Mouse (Mus musculus) C2C12 (cell line): ENCODE results near the gene Phtf2. TPM values are rescaled to one million over a fixed set of nuclear protein-coding genes. Genes with fewer than 3 reads are reported as not detected.

Experiments used
- H3K27me3 ChIP-seq: one replicate; pipeline ENCODE4 v1.6.1; 2011; ENCODE audit not compliant: control insufficient read depth, insufficient read depth, insufficient read length
- H3K36me3 ChIP-seq: one replicate; pipeline ENCODE4 v1.6.1; 2011; ENCODE audit not compliant: control insufficient read depth, insufficient read depth
- H3K4me3 ChIP-seq: one replicate; pipeline ENCODE4 v1.5.1; 2011; ENCODE audit warnings: mild to moderate bottlenecking, control low read depth; ENCODE audit not compliant: poor library complexity, insufficient read depth, severe bottlenecking
- H3K79me2 ChIP-seq: one replicate; pipeline ENCODE4 v1.6.1; 2011; ENCODE audit not compliant: control insufficient read depth, insufficient read depth
- H3K79me3 ChIP-seq: one replicate; pipeline ENCODE4 v1.6.1; 2011; ENCODE audit warnings: low read depth, control low read depth
- H3ac ChIP-seq: one replicate; pipeline ENCODE3; 2011; ENCODE audit warnings: low read depth; ENCODE audit not compliant: control insufficient read depth, insufficient read length
- CEBPB ChIP-seq: IDR thresholded peaks from one replicate; pipeline ENCODE4 v1.6.1; 2011; ENCODE audit warnings: low read depth, mild to moderate bottlenecking, control low read depth, moderate library complexity
- CTCF ChIP-seq: IDR thresholded peaks from one replicate; pipeline ENCODE4 v1.5.1; 2011; ENCODE audit not compliant: control insufficient read depth, insufficient read depth, insufficient read length
- FOSL1 ChIP-seq: IDR thresholded peaks from one replicate; pipeline ENCODE4 v1.8.0; 2011; ENCODE audit warnings: mild to moderate bottlenecking, low read length; ENCODE audit not compliant: poor library complexity, insufficient read depth, severe bottlenecking
- MAX ChIP-seq: IDR thresholded peaks from one replicate; pipeline ENCODE4 v1.6.1; 2011; ENCODE audit warnings: mild to moderate bottlenecking, control low read depth
- MYOD1 ChIP-seq: IDR thresholded peaks from one replicate; pipeline ENCODE4 v1.6.1; 2011; ENCODE audit warnings: low read depth; ENCODE audit not compliant: control insufficient read depth, insufficient read length
- MYOG ChIP-seq: IDR thresholded peaks from one replicate; pipeline ENCODE4 v1.6.1; 2011; ENCODE audit not compliant: control insufficient read depth, insufficient read length; ENCODE audit errors: extremely low read depth
- USF1 ChIP-seq: IDR thresholded peaks from one replicate; pipeline ENCODE4 v1.6.1; 2011; ENCODE audit warnings: low read depth, mild to moderate bottlenecking, control low read depth, moderate library complexity
- polyA plus RNA-seq: library from polyadenylated mRNA; unstranded; fragments of >200 nt; fragmentation: generic; extraction: Trizol; gene quantifications from one replicate; pipeline ENCODE4 v1.2.1, GENCODE M21; 2012; ENCODE audit warnings: missing spikeins

Gene Phtf2
- polyA plus RNA-seq, 1 experiment: 3.4 TPM

GRCm38 (mm10) chr5:20924608-20925007, 42.7 kb upstream of the Phtf2 start:
- Histone ChIP-seq H3K36me3 (peaks cover 7% of the 10 kb centered on the region), H3K4me3 (no peak overlapping the region), H3K79me3 (peaks cover 30% of the 10 kb centered on the region), H3K27me3 (no peaks in the 10 kb centered on the region), H3K79me2 (peaks cover 73% of the 10 kb centered on the region), H3ac (no peak overlapping the region)
- TF ChIP-seq CEBPB (no peak), MYOG (no peak), CTCF (no peak), FOSL1 (no peak), MAX (no peak), USF1 (no peak), MYOD1 (no peak)

- H3K79me3 ChIP-seq: peaks cover 9% of the 10 kb centered on the region
- H3K27me3 ChIP-seq: no peaks in the 10 kb centered on the region
- H3K4me3 ChIP-seq: no peak overlapping the region
- TF ChIP-seq CEBPB: no peak
- TF ChIP-seq MYOG: no peak
- no peak for TF ChIP-seq CTCF
- TF ChIP-seq FOSL1: no peak
- TF ChIP-seq MAX: no peak
- no peak for TF ChIP-seq MYOD1
- TF ChIP-seq USF1: no peak
- peaks cover 7% of the 10 kb centered on the region for H3K36me3 ChIP-seq
- no peak overlapping the region for H3ac ChIP-seq
- H3K79me2 ChIP-seq: peaks cover 39% of the 10 kb centered on the region
These were observed 37.6 kb upstream of the Phtf2 start for GRCm38 (mm10) chr5:20919566-20919965.

GRCm38 (mm10) chr5:20918967-20919366, 37.0 kb upstream of the Phtf2 start:
- Histone ChIP-seq H3K79me2 (peaks cover 34% of the 10 kb centered on the region), H3K36me3 (peaks cover 7% of the 10 kb centered on the region), H3K79me3 (peaks cover 7% of the 10 kb centered on the region), H3K4me3 (no peak overlapping the region), H3K27me3 (no peaks in the 10 kb centered on the region), H3ac (no peak overlapping the region)
- TF ChIP-seq MYOG: no peak
- TF ChIP-seq USF1: no peak
- no peak for TF ChIP-seq CEBPB
- TF ChIP-seq FOSL1: no peak
- no peak for TF ChIP-seq MAX
- no peak for TF ChIP-seq CTCF
- TF ChIP-seq MYOD1: no peak

- TF ChIP-seq USF1 (no peak), MAX (no peak), MYOG (no peak), CTCF (peak; percentile 45), CEBPB (peak; percentile 35)
- H3K79me2 ChIP-seq: peaks cover 28% of the 10 kb centered on the region
These were observed 31.7 kb upstream of the Phtf2 start for GRCm38 (mm10) chr5:20913372-20914275.

GRCm38 (mm10) chr5:20911741-20912140, 29.8 kb upstream of the Phtf2 start:
- TF ChIP-seq FOSL1 (no peak), USF1 (no peak), MAX (no peak), CEBPB (no peak), MYOG (no peak), CTCF (no peak), MYOD1 (no peak)
- H3K79me2 ChIP-seq: peaks cover 22% of the 10 kb centered on the region
- H3K79me3 ChIP-seq: peaks cover 2% of the 10 kb centered on the region
- no peaks in the 10 kb centered on the region for H3K27me3 ChIP-seq
- no peak overlapping the region for H3K4me3 ChIP-seq
- no peak overlapping the region for H3ac ChIP-seq
- H3K36me3 ChIP-seq: peaks cover 5% of the 10 kb centered on the region

More at GRCm38 (mm10) chr5:20913372-20914275, 31.7 kb upstream of the Phtf2 start:
- Histone ChIP-seq H3K27me3 (no peaks in the 10 kb centered on the region), H3ac (no peak overlapping the region), H3K79me3 (peaks cover 2% of the 10 kb centered on the region), H3K4me3 (no peak overlapping the region), H3K36me3 (no peaks in the 10 kb centered on the region)
